Mouse (Mus musculus) cortical plate, adult 2 months (tissue): ENCODE measurements around the gene Trabd.

Experiments used
- CTCF ChIP-seq: fragments of 200-500 bp; IDR thresholded peaks from 2 replicates; pipeline ENCODE4 v1.5.1; 2011; ENCODE audit warnings: mild to moderate bottlenecking, control low read depth, low read length; ENCODE audit not compliant: insufficient read depth; ENCODE audit errors: extremely low read depth
- POLR2A ChIP-seq: fragments of 200-500 bp; IDR thresholded peaks from 2 replicates; pipeline ENCODE4 v1.6.1; 2011; ENCODE audit warnings: mild to moderate bottlenecking, low read length, control low read depth; ENCODE audit not compliant: insufficient read depth; ENCODE audit errors: extremely low read depth

DNA sequence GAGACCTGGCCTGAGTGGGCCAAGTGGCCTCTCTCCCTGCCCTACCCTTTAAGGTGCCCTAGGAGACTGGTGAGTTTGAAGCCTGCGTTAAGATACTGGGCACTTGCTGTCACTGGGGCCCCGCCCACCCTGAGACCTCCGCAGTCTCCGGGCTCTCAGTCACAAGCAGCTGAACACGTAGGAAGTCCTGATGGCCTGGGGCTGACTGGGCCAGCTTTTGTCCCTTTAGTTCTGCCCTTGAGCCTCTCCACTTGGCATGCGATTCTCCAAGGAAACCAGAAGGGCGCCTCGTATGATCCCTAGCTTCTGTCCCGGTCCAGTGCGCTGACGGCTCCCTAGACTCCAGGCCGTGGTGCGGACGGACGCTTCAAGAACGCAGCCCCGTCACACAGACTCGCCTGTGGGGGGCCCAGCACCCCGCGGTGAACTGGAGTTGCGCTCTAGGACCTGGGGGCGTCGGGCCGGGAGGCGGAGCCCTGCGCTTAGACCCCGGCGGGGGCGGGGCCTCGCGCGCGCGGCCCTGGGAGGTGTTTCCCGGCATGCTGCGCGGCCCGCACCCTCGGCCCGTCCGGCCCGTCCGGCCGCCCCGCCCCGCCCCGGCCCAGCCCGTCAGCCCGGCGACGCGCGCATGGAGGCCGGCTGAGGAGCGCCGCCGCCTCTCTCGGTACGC lies 689 bp downstream of the Trabd start:
- TF ChIP-seq POLR2A, result 0 out of 2 replicates have a peak, but pooled peaks have one; percentile 4
- no peak for TF ChIP-seq CTCF
